Mouse (Mus musculus) thymus, postnatal 36 days (tissue): ENCODE measurements at regions not wholly inside any gene's neighbourhood (a gene's known extent, or its start where the extent isn't known, plus 50 kb on each side); places are given as distances from the start of the nearest gene placed in this dataset.
"Not testable (repeated sequence)": the region's sequence is repeated elsewhere in the genome, so short reads cannot be mapped to it uniquely, and the experiment has no call there.

Source experiments
- DNase-seq, 2 experiments: peaks; one replicate each; pipeline ENCODE4 v3.0.0; 2022; ENCODE audit warnings: mixed read lengths in 2 of 2

GRCm38 (mm10) chr16:29927276-29927675 lies 136.9 kb upstream of the Hes1 start:
- DNase-seq: not testable (repeated sequence)

DNA sequence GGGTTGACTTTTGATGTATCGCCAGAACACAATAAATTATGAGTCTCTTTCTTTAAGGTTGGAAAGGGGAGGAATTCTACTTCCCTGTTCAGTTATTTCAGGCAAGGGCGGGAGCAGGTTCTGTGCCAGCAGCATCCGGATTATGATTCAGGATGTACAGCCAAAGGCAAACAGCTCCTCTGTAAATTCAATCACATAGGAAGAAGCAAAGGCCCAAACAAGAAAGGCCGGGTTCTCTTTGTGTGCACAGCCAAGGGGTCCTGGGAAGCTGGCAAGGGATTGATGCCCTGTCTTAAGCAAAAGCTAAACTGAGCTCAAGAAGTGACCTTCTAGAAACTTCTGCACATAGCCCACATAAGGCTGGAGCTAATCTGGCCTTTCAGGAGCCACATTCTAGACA lies 135.9 kb upstream of the Hes1 start:
- no peak for DNase-seq

DNA sequence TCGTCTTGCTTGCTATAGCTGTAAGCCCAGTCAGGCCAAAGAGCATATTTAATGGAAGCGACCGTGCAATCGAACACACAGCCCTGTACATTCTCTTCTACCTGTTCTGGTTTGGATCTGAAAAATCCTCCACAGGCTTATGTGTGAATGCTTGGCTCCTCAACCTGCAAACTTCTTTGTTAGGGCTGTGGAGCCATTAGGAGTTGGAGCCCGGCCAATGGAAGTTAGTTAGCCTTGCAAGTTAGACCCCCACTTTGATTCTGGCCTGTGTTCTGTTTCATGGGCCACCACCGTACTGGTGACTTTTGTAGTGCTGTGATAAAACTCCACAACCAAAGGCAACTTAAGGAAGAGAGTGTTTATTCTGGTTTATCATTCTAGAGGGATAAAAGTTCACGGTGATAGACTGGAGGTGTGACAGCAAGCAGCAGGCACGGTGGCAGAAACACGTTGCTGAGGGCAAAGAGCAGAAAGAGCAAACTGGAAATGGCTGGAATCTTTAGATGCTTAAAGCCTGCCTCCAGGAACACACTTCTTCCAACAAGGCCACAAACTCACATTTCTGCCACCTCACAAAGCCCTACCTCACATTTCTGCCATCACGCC lies 132.3 kb upstream of the Hes1 start:
- no peak for DNase-seq

DNA sequence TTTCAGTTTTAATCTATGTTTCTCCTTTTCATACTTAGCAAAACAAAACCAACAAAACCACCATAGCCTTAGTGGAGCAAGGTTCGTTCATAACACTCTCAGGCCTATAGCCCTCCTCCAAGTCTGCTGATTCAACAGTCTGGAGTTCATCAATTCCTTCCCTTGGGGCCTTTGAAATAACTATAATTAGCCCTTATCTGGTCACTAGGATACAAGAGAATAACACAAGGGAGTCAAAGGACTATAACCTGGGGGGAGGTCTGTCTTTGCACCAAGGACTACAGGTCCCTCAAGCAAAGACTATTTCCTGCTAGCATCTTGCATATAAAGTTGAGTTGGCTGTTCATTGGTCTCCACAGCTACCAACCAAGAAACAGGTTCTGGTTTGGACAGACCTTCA lies 129.5 kb upstream of the Hes1 start:
- DNase-seq: no peak

DNA sequence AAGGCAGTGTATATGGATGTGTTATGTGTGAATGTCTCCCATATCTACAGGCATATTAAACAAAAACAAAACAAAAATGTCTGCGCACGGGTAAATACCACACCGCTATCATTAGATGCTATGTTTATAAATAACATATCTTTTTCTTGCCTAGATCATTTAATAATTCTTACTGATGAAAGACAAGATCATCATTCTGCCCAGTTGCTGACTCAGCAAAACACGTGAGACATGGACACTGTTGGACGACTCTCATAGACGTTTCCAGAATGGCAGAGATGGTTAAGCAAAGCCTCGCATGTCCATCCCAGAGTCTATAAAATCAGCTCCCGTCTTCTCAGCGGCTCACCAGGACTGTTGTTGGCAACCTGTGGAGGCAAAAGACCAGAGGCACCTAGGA lies 125.5 kb upstream of the Hes1 start:
- DNase-seq: no peak

DNA sequence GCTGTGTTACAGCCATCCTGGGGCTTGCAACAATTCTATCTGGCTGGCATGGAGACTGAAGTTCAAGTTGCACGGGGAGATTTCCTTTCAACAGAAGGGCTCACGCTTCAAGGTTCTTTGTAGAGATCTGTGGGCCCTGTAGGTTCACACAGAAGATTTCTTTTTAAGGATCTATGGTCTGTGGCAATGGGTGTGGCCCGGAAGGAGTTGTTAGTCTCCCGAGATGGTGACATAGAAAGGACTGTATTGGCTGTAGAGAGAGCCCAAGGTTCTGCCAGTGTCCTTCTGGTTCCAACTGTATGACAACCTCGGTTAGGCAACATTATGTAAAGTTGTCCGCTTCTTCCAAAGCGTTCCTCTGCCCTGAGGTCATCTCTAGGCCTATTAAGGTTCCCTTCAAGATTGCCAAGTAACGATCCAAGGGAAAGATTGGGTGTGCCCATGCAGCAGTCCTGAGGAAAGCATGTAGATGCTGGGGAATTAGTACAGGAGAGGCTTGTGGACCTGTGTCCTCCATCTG lies 124.8 kb upstream of the Hes1 start:
- no peak for DNase-seq

DNA sequence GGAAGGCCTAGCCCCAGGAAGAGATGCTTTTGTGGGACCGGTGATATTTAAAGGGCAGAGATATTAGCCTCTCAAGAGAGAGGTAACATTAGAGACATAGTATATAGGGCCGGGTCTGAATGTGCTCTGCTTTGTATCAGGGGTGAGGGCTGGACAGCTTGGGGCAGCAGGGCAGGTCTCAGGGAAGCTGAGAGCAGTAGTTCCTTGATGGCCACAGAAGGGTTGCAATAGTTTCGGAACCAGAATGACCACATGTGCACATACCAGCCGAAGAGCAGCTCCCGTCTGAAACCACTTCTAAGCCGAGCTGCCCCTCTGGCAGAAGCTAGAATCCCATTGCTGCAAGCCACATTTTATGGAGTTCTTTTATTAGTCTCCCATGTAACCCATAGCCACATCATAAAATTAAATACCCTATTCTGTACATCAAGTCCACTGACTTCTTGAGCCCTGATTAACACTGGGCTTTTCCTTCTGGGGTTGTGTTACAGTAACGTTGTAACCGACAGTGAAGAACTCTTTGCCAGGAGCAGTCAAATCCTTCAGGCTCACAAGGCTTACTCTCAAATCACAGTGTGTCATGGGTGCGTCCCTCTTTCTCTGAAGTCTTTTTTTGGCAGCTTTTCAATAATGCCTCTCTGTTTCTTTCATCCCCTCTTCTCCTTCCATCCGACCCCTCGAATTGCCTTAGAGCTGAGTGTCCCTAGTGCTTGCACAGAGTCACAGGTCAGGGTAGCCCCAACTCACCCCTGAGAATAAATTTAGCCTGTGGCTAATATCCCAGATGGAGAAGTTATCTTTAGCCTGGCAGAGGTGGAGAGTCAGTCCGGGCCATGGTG lies 124.1 kb upstream of the Hes1 start:
- no peak for DNase-seq

- no peak for DNase-seq
Observed at GRCm38 (mm10) chr16:29942111-29942510, 122.1 kb upstream of the Hes1 start.

GRCm38 (mm10) chr16:29943963-29944860 lies 120.0 kb upstream of the Hes1 start:
- peak in 1 of 2 experiments; percentile 3 for DNase-seq

DNA sequence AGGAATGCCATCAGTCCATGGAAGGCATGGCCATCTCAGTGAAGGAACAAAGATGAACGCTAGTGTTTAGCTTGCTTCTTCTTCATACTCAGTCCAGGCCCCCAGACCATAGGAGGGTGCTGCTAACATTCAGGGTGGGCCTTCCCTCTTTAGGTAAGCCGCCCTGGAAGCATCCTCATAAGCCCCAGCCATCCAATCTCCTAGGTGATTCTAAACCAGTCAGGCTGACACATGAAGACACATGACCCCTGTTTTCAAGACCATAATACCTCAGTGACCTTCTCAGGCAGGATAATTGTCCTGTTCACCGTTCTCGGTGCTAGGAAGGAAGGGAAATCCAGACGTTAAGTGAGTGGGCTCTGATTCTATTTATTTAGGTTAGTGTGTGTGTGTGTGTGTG lies 119.2 kb upstream of the Hes1 start:
- DNase-seq: no peak

DNA sequence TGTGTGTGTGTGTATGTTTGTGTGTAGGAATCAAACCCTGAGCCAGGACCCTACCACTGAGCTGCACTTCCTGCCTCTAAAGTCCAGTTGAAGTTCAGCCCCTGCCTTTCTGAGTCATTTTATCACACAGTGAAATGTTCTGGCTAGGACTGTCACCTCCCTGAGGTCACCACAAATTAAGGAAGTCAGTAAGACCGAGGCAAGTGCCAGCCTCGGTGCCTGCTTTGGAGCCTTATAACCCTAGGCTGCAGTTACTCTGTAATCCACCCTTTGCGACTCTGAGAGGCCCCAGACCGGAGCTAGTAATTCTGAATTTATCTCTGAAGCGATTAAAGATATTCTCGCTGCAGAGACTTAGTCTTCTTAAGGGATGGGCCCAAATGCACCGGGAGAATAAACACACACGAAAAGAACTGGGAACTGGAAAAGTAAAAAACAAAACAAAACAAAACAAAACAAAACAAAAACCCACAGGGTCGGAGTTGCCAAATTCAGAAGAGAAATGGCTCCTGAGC lies 118.8 kb upstream of the Hes1 start:
- DNase-seq: no peak

DNA sequence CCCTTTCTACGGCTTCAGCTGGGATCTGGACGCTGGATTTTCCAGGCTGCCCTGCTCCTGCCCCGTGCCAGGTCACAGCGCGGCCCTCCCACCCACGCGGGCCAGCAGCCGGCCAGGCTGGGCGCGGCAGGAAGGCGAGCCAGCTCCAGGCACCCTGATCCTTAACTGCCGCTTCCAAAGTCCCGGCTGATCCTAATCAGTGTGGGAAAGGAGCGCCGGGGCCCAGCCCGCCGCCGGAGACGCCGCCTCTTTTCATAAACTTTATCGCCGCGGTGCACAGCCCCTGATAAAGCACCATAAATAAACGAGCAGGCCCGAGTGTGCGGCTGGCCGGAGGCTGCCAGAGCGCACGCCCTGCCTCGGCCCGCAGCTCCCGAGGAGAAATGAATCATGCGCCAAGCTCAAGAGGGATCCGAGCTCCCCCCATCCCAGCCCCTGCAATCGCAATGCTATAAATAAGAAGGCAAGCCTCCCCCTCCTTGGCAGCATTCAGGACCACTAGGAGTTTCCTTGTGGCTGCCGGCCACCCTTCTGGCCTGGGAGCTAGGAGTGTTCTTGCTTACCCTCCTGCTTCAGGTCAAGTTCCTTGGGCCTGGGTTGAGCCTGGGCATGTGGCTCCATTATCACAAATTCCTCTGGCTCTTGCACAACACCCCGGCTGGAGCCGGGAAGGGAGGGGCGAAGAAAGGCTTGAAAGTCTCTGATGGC lies 118.1 kb upstream of the Hes1 start:
- peak; percentile 4 to 7 for DNase-seq

DNA sequence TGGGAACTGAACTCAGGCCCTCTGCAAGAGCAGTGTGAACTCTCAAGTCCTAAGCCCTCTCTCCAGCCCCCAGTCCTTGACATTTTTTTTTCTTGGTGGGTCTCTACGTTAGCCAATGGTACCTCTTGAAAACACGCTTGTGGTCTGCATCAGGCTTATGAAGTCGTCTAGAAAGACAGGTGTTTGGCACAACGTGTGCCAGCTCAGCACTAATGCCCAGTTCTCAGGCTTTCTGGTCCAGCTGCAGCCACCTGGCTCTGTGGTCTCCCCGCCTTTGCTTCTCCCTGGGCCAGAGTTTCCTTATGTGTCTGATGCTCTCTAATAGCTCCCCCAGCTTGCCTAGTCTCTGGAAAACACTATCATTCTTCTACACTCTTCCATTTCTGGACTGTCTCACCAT lies 117.2 kb upstream of the Hes1 start:
- DNase-seq: no peak

GRCm38 (mm10) chr16:29947670-29948069 lies 116.5 kb upstream of the Hes1 start:
- DNase-seq: no peak

DNA sequence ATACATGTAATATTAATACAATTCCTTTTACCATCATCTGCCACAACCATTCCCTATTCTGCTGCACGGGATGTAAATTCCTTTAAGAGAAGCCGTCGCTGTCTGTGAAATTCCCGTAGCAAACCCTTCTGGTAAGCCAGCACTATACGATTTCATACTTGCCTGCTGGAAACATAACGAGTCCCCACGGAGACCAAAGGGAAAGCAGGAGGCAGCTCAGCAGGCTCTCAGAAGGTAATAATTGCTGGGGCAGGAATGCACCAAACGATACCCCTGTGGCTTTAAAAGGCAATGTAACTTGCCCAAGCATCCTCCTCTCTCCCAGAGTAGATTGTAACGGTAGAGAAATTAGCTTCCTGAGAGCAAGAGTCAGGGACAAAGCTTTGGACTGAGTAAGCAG lies 114.0 kb upstream of the Hes1 start:
- no peak for DNase-seq

GRCm38 (mm10) chr16:29950791-29951190 lies 113.4 kb upstream of the Hes1 start:
- DNase-seq: no peak

GRCm38 (mm10) chr16:29954700-29955099 lies 109.5 kb upstream of the Hes1 start:
- DNase-seq: no peak

DNA sequence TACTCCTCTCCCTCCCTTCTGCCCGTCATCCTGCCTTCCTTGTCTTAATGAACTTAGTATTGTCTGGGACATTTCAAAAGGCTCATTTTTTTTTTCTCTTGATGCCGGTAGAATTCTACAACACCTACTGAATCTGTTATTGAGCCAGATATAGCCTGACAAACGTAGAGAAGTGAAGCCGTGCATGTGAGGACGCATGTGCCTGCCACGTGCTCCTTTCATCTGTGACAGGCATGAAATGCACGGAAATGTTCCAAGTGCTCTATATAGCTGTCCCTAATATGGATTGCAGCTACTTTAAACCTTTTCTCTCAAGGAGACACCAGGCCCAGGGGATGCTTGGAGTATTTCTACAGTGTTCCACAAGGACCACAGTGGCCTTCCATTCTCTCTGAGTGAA lies 107.3 kb upstream of the Hes1 start:
- no peak for DNase-seq

GRCm38 (mm10) chr16:29959939-29960637 lies 104.1 kb upstream of the Hes1 start:
- DNase-seq: no peak

DNA sequence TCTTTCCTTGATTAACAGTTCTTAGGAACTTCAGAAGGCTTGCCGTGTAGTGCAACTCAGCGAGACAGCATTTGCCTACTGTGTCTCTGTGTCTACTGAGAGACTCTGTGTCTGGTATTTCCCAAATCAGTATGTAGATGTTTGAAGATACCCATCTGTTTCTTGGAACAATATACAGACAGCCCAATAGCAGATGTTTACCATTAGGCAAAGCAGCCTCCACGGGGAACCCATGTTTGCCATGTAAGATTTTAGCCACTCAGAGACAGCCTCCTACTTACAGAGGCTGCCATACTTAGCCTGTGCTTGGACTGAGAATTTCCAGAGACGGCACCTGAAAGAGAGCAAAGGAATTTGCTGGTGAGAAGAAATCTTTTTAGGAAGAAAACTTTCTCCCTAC lies 100.9 kb upstream of the Hes1 start:
- no peak for DNase-seq

- DNase-seq: no peak
Observed at GRCm38 (mm10) chr16:29964563-29964962, 99.6 kb upstream of the Hes1 start.

- no peak for DNase-seq
Observed at GRCm38 (mm10) chr16:29968743-29969142, 95.4 kb upstream of the Hes1 start.
